Mouse (Mus musculus) frontal cortex, postnatal 25 days (tissue): Measurements from ENCODE around the gene Vars2.

ENCODE experiments used
- DNase-seq, 2 experiments: peaks; one replicate each; pipeline ENCODE4 v3.0.0; 2022; ENCODE audit warnings: low spot score in 2 of 2

Gene Vars2

GRCm38 (mm10) chr17:35693906-35694305, 26.5 kb upstream of the Vars2 start:
- no peak for DNase-seq

GRCm38 (mm10) chr17:35692368-35692767, 25.0 kb upstream of the Vars2 start:
- no peak for DNase-seq

- DNase-seq, result no peak
These were observed 24.4 kb upstream of the Vars2 start for GRCm38 (mm10) chr17:35691811-35692210.

- DNase-seq, result no peak
These were observed 22.7 kb upstream of the Vars2 start for GRCm38 (mm10) chr17:35689936-35690645.

GRCm38 (mm10) chr17:35688347-35689175, 21.2 kb upstream of the Vars2 start:
- DNase-seq, result no peak

GRCm38 (mm10) chr17:35685061-35685460, 17.7 kb upstream of the Vars2 start:
- no peak for DNase-seq

- no peak for DNase-seq
These were observed 14.6 kb upstream of the Vars2 start for GRCm38 (mm10) chr17:35681986-35682385.

GRCm38 (mm10) chr17:35680591-35680990, 13.2 kb upstream of the Vars2 start:
- no peak for DNase-seq

GRCm38 (mm10) chr17:35673416-35674035, 6.1 kb upstream of the Vars2 start, which contains the start of gene Gtf2h4:
Gene Gtf2h4 (minus strand): TSS chr17:35673739.
- peak; percentile 66 to 82 for DNase-seq

GRCm38 (mm10) chr17:35672527-35672926, 5.1 kb upstream of the Vars2 start:
- DNase-seq, result no peak

GRCm38 (mm10) chr17:35671846-35672245, 4.5 kb upstream of the Vars2 start:
- no peak for DNase-seq

- no peak for DNase-seq
These were observed 2.3 kb upstream of the Vars2 start for GRCm38 (mm10) chr17:35669731-35670130.

GRCm38 (mm10) chr17:35666851-35667256, 538 bp downstream of the Vars2 start:
- no peak for DNase-seq

GRCm38 (mm10) chr17:35665957-35666515, 1.4 kb downstream of the Vars2 start:
- DNase-seq, result peak in 1 of 2 experiments; percentile 28

- no peak for DNase-seq
These were observed 14.3 kb downstream of the Vars2 start for GRCm38 (mm10) chr17:35653086-35653485.

GRCm38 (mm10) chr17:35649429-35649828, 18.0 kb downstream of the Vars2 start:
- no peak for DNase-seq

GRCm38 (mm10) chr17:35643609-35644236, 23.7 kb downstream of the Vars2 start, which contains the start of gene Mucl3:
Gene Mucl3 (minus strand): TSS chr17:35643695.
- no peak for DNase-seq

GRCm38 (mm10) chr17:35639352-35639751, 28.0 kb downstream of the Vars2 start:
- DNase-seq, result no peak

GRCm38 (mm10) chr17:35638475-35639190, 28.8 kb downstream of the Vars2 start:
- DNase-seq, result peak in 1 of 2 experiments; percentile 32

- DNase-seq, result no peak
These were observed 31.0 kb downstream of the Vars2 start for GRCm38 (mm10) chr17:35636363-35636762.

- peak; percentile 63 to 79 for DNase-seq
These were observed 31.7 kb downstream of the Vars2 start for GRCm38 (mm10) chr17:35635699-35636111.
